12 mouse cellular contexts compared by ENCODE assay signal in the genomic region with DNA sequence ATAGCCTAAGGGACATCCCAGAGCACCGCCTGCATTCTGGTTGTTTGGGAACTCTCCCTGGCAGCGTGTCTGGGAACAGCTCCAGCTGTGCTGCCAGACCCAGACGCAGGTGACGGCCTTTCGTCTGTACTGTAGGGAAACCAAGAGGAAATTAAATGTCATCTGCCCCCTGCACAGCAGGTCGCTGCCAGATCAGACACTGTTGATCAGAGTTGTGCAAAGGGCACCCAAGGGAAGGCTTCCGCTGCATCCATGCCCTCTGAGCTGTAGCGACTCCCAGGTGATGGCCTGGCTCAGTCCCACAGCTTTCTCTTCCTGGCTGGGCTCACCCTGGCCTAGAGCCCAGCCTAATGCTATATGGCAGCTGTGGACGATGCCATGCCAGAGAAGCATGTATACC. TPM values are rescaled to one million over a fixed set of nuclear protein-coding genes. Genes with fewer than 3 reads are reported as not detected.
DNase-seq lines count a peak whose midpoint lies in the region; ATAC-seq lines count a peak whose summit lies in the region.
"Had no signal": no experiment of that assay in that cellular context is flagged by ENCODE, and none has a peak within 500 bp of the region (broad histone marks: within the 10 kb centered on the region; RNA-seq: fewer than 3 reads in every experiment).

No protein-coding gene starts in this region.

- ATAC-seq in forebrain, embryonic 14.5 days, result 0 out of 2 replicates have a peak, but pooled peaks have one; percentile 18
- ATAC-seq in midbrain, embryonic 12.5 days (ENCODE audit: low FRiP score, low read depth), result no peak
- ATAC-seq in midbrain, embryonic 14.5 days (ENCODE audit: low FRiP score, low TSS enrichment), result no peak
- ATAC-seq in limb, embryonic 12.5 days (ENCODE audit: insufficient number of reproducible peaks, insufficient read depth, low FRiP score, low TSS enrichment, low read depth), result no peak

- H3K27me3 ChIP-seq in forebrain, embryonic 14.5 days (replicated peaks; ENCODE audit: control insufficient read depth, insufficient read depth, low read length), result no peaks in the 10 kb centered on the region
- H3K27me3 ChIP-seq in forebrain, embryonic 10.5 days (ENCODE audit: poor library complexity, severe bottlenecking), result no peaks in the 10 kb centered on the region
- H3K27me3 ChIP-seq in midbrain, embryonic 12.5 days, result no peaks in the 10 kb centered on the region
- H3K27me3 ChIP-seq in midbrain, embryonic 14.5 days (ENCODE audit: control insufficient read depth, insufficient read depth, low read length), result no peaks in the 10 kb centered on the region
- H3K27me3 ChIP-seq in embryonic facial prominence, embryonic 10.5 days (replicated peaks; ENCODE audit: low read depth, poor library complexity, severe bottlenecking), result no peaks in the 10 kb centered on the region
- no peaks in the 10 kb centered on the region for H3K27me3 ChIP-seq in limb, embryonic 12.5 days
- H3K27me3 ChIP-seq: CH12.LX had no signal

- peak; percentile 34 for DNase-seq in forebrain, embryonic 14.5 days (ENCODE audit: low spot score)
- DNase-seq in forebrain, embryonic 10.5 days (ENCODE audit: extremely low spot score, low spot score), result no peak
- no peak for DNase-seq in midbrain, embryonic 14.5 days
- DNase-seq in embryonic facial prominence, embryonic 10.5 days (ENCODE audit: low spot score), result no peak
- no peak for DNase-seq in embryo, embryonic 9.5 days (ENCODE audit: extremely low spot score)
- DNase-seq in B cell, adult 2 months, result no peak
- DNase-seq: gastrocnemius, postnatal 14 days; lung, postnatal 36 days; retina, postnatal 1 day had no signal

- peak overlapping the region; percentile 34; the same call in 1 of the 2 replicates for H3K27ac ChIP-seq in forebrain, embryonic 14.5 days (ENCODE audit: low read depth, low read length)
- H3K27ac ChIP-seq in forebrain, embryonic 10.5 days, result no peak overlapping the region
- H3K27ac ChIP-seq in midbrain, embryonic 12.5 days (replicated peaks), result 0 out of 2 replicates have a peak overlapping the region, but pooled peaks have one; percentile 5
- no peak overlapping the region for H3K27ac ChIP-seq in midbrain, embryonic 14.5 days (replicated peaks; ENCODE audit: low read depth, low read length)
- H3K27ac ChIP-seq in embryonic facial prominence, embryonic 10.5 days (replicated peaks), result peak overlapping the region; percentile 65
- H3K27ac ChIP-seq in limb, embryonic 12.5 days, result peak overlapping the region; percentile 85

- H3K36me3 ChIP-seq in forebrain, embryonic 14.5 days (ENCODE audit: control insufficient read depth, insufficient read depth, low read length), result peaks cover 22% of the 10 kb centered on the region
- H3K36me3 ChIP-seq in forebrain, embryonic 10.5 days (replicated peaks), result peaks cover 75% of the 10 kb centered on the region
- peaks cover 33% of the 10 kb centered on the region for H3K36me3 ChIP-seq in midbrain, embryonic 12.5 days
- peaks cover 23% of the 10 kb centered on the region; the same call in 1 of the 2 replicates for H3K36me3 ChIP-seq in midbrain, embryonic 14.5 days (ENCODE audit: control insufficient read depth, insufficient read depth, low read length)
- H3K36me3 ChIP-seq in embryonic facial prominence, embryonic 10.5 days (replicated peaks), result peaks cover 64% of the 10 kb centered on the region
- H3K36me3 ChIP-seq in limb, embryonic 12.5 days, result peaks cover 64% of the 10 kb centered on the region

- WGBS in forebrain, embryonic 14.5 days, result 81% methylated on average over 9 of the region's 9 CpGs
- 90% methylated on average over 9 of the region's 9 CpGs for whole genome bisulfite sequencing in forebrain, embryonic 10.5 days
- WGBS in midbrain, embryonic 12.5 days, result 75% methylated on average over 9 of the region's 9 CpGs
- 73% methylated on average over 9 of the region's 9 CpGs for WGBS in midbrain, embryonic 14.5 days
- 78% methylated on average over 9 of the region's 9 CpGs for WGBS in embryonic facial prominence, embryonic 10.5 days
- 49% methylated on average over 9 of the region's 9 CpGs for WGBS in limb, embryonic 12.5 days

- no peak overlapping the region for H3K4me3 ChIP-seq in forebrain, embryonic 14.5 days (ENCODE audit: low read depth, low read length)
- H3K4me3 ChIP-seq in forebrain, embryonic 10.5 days, result no peak overlapping the region
- no peak overlapping the region for H3K4me3 ChIP-seq in midbrain, embryonic 12.5 days
- H3K4me3 ChIP-seq in midbrain, embryonic 14.5 days (replicated peaks; ENCODE audit: low read depth, low read length), result no peak overlapping the region
- no peak overlapping the region for H3K4me3 ChIP-seq in embryonic facial prominence, embryonic 10.5 days
- no peak overlapping the region for H3K4me3 ChIP-seq in limb, embryonic 12.5 days (replicated peaks)

- no peak overlapping the region for H3K9ac ChIP-seq in forebrain, embryonic 14.5 days (ENCODE audit: low read length)
- H3K9ac ChIP-seq in midbrain, embryonic 12.5 days (replicated peaks), result no peak overlapping the region
- no peak overlapping the region for H3K9ac ChIP-seq in midbrain, embryonic 14.5 days (replicated peaks; ENCODE audit: low read length)
- H3K9ac ChIP-seq in limb, embryonic 12.5 days (replicated peaks), result no peak overlapping the region

- no peaks in the 10 kb centered on the region for H3K9me3 ChIP-seq in forebrain, embryonic 14.5 days (replicated peaks; ENCODE audit: control insufficient read depth, low read length)
- no peaks in the 10 kb centered on the region for H3K9me3 ChIP-seq in forebrain, embryonic 10.5 days
- no peaks in the 10 kb centered on the region for H3K9me3 ChIP-seq in midbrain, embryonic 12.5 days
- no peaks in the 10 kb centered on the region for H3K9me3 ChIP-seq in midbrain, embryonic 14.5 days (ENCODE audit: control insufficient read depth, low read length)
- no peaks in the 10 kb centered on the region for H3K9me3 ChIP-seq in embryonic facial prominence, embryonic 10.5 days
- H3K9me3 ChIP-seq in limb, embryonic 12.5 days, result no peaks in the 10 kb centered on the region

- H3K4me2 ChIP-seq in forebrain, embryonic 14.5 days (ENCODE audit: low read length), result no peak overlapping the region
- no peak overlapping the region for H3K4me2 ChIP-seq in midbrain, embryonic 12.5 days (replicated peaks)
- H3K4me2 ChIP-seq in midbrain, embryonic 14.5 days (ENCODE audit: low read length), result no peak overlapping the region
- H3K4me2 ChIP-seq in limb, embryonic 12.5 days, result no peak overlapping the region

- peaks cover 15% of the 10 kb centered on the region for H3K4me1 ChIP-seq in forebrain, embryonic 14.5 days (ENCODE audit: control insufficient read depth, insufficient read depth, low read length)
- H3K4me1 ChIP-seq in forebrain, embryonic 10.5 days, result peaks cover 36% of the 10 kb centered on the region
- H3K4me1 ChIP-seq in midbrain, embryonic 12.5 days, result peaks cover 30% of the 10 kb centered on the region
- peaks cover 23% of the 10 kb centered on the region for H3K4me1 ChIP-seq in midbrain, embryonic 14.5 days (ENCODE audit: control insufficient read depth, insufficient read depth, low read length)
- peaks cover 53% of the 10 kb centered on the region for H3K4me1 ChIP-seq in embryonic facial prominence, embryonic 10.5 days
- peaks cover 63% of the 10 kb centered on the region for H3K4me1 ChIP-seq in limb, embryonic 12.5 days (replicated peaks)

RNA-seq across cellular contexts. Expression of gene Eri3, which starts 58.1 kb away (rescaled TPM):
- polyA plus RNA-seq in forebrain, embryonic 14.5 days (2014; fragmentation: Nextera tagmentation; extraction: Ambion mirVana), result 225 and 247 TPM in 2 replicates
- polyA plus RNA-seq in forebrain, embryonic 10.5 days (2016; fragmentation: Nextera tagmentation; extraction: Ambion mirVana), result 116 and 120 TPM in 2 replicates
- 148 and 165 TPM in 2 replicates for polyA plus RNA-seq in midbrain, embryonic 12.5 days (2016; fragmentation: Nextera tagmentation; extraction: Ambion mirVana)
- 267 and 284 TPM in 2 replicates for polyA plus RNA-seq in midbrain, embryonic 14.5 days (2014; fragmentation: Nextera tagmentation; extraction: Ambion mirVana)
- 121 and 132 TPM in 2 replicates for polyA plus RNA-seq in embryonic facial prominence, embryonic 10.5 days (2016; fragmentation: Nextera tagmentation; extraction: Ambion mirVana)
- 161 and 166 TPM in 2 replicates for polyA plus RNA-seq in limb, embryonic 12.5 days (2016; fragmentation: Nextera tagmentation; extraction: Ambion mirVana)

Comparison
In these comparisons a context has a peak if more than half of its experiments do, and no peak if none do; other contexts are left out.
1. H3K27ac ChIP-seq: peak in forebrain, embryonic 14.5 days (single experiment), midbrain, embryonic 12.5 days (single experiment), embryonic facial prominence, embryonic 10.5 days (single experiment) and limb, embryonic 12.5 days (single experiment); none in forebrain, embryonic 10.5 days (single experiment) and midbrain, embryonic 14.5 days (single experiment).